Mouse (Mus musculus) cerebellum, postnatal 4 days (tissue): ENCODE results near the gene Chek2.
"Not testable (repeated sequence)": the region's sequence is repeated elsewhere in the genome, so short reads cannot be mapped to it uniquely, and the experiment has no call there.

ENCODE experiments used
- DNase-seq, 2 experiments: peaks; one replicate each; pipeline ENCODE4 v3.0.0; 2022; ENCODE audit warnings: low spot score in 2 of 2, mixed read lengths in 1 of 2

Chek2 gene

DNA sequence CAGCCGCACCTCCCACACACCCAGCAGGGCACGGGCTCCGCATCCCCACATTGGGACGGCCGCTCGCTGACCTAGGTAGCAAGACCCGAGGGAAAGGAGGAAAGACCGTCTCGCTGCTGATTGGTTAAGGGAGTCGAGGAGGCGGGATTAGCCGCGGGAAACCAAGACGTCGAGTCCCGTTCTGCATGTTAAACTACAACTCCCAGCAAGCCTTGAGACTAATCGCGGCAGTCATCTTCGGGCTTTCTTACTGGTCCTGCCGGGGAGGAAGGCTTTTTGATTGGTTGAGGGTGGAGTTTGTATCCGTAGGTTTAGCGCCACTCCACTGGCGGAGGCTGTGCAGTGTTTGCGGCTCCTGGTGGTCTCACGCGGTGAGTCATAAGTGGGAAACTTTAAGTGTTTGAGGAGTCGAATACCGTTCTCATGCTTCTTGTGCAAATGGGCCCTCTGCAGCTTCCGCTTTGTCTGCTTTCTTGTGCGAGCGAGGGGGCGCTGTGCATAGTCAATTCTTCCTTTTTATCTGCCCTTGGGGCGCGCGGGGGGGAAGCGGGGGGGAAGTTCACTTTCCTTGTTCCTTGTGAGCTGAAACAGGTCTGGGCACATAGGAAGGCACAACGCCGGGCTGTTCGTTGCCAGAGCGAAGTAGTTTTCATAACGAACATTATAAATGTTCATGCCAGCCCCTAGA lies at the start of gene Chek2, which contains the start of gene Hscb:
Gene Chek2, plus strand, starts transcription at position 302 of the 688 bp plus-strand sequence.
Gene Hscb, minus strand, starts transcription at position 100 of the 688 bp plus-strand sequence.
- peak; percentile 92 to 97 for DNase-seq

DNA sequence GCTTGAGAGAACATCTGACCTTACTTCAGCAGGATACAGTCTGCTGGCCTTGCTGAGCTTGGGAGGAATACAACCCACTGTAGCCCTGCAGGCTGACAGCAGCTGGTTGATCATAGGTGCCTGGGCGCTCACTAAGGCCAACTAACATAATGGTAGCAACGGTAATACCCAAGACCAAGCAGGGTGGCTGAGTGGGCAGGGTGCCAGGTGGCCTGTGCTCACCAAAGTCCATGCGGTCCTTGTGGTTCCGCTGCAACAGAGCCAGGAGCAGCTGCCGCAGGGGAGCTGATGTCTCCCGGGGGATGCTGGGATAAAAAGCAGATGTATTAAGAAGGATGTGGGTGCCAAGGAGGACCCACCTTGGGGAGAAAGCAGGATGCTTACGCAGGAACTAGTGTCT lies 45.4 kb upstream of the Chek2 start:
- DNase-seq = no peak

DNA sequence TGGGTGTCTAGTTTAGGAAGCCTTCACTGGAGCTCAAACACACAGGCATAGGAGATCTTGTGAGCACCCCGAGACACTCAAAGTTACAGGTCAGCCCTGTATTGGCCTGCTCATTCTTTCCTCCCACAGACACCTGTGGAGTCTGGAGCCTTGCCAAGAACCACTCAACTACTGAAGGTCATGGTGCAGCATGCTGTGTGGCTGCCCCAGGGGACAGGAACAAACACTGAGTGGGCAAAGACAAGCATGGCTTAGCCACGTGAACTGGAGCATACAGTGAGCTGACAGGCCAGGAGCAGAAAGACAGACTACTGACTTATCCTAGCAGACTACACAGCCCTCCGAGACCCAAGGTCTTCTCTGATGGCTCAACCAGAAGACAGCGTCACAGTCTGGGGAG lies 42.1 kb upstream of the Chek2 start:
- no peak for DNase-seq

DNA sequence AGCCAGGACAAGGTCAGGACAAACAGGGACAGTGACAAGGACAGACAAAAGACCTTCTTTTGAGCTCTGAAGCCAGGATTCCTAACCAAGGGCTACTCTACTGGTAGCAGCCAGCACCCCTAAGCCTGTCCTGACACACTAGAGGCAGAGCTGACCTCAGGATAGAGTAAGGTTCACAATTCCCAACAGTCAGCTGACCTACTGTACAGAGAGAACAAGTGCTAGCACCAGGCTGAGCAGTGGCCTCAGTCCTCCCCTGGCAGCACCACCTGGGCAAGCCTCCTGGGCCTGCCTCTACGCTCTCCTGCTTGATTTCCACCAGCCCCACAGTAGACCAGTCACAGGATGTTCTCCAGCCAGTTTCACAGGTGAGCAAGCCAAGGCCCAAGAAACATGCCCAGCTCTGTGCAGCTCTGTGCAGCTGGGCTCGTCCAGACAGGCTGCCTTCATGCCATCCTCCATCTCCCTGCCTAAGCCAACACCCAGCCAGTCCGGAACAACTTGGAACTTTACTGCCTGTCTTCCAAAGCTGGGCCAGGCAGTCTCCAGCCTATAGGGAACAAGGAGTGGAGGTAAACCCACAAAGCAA lies 38.6 kb upstream of the Chek2 start:
- DNase-seq = no peak

DNA sequence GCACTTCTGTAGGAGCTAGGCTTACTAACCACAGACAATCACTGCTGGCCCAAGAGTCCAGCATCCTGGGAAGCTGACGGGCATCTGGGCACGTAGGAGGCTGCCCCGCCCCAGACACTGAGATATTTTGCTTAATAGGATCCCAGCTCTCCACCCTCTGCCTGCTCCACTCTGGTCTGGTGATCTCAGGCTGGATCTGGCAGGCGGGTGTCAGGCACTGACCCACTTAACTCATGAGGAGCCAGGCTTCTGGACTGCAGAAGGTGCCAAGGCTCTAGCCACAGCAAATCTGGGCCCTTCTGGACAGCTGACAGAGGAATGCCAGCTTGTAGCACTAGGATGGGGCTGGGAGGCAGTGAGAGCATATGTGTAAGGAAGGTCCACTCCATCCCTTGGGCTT lies 37.6 kb upstream of the Chek2 start:
- no peak for DNase-seq

DNA sequence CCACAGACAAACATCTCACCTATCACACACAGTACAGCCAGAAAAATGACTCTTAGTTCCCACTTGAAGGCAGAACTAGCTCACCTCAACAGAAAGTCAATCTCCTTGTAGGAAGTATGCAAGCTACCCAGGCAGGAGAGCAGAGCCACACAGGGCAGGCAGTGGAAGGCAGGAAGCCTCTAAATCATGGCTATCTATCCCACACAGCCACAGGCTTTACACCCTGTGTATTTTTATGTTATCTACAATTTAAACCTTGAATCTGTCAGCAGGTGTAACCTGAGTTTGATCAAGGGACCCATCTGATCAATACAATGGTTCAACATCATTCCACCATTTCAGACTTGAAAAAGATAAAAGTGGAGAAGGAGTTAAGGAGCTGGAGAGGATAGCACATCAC lies 37.0 kb upstream of the Chek2 start:
- no peak for DNase-seq

DNA sequence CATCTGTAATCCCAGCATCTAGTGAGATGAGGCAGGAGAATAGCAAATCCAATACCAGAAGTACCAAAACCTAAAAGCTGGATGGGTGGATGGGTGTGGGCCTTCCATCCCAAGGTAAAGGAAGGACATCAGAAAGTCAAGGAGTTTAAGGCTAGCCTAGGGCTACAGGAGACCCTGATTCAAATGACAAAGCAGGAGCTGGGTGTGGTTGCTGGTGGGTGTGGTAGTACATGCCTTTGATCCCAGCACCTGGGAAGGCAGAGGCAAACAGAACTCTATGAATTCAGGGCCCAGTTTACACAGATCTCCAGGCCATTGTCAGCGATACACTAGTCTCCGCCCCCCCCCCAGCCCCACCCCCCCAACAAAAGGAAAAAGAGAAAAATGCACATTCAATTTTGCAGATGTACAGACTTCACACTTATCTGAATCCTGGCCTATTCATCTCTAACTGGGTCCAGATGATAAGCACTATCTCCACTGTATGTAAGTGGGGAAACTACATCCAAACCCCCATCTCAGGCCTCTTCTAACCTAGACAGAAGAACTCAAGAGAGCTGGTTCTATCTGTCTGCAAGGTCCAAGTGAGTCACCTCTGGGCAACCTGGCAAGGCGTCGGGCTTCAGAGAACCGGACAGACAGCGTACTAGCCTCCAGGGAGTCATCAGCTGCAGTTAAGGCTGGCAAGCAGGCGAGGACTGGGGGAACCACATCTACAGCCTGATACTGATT lies 35.6 kb upstream of the Chek2 start:
- DNase-seq = no peak

DNA sequence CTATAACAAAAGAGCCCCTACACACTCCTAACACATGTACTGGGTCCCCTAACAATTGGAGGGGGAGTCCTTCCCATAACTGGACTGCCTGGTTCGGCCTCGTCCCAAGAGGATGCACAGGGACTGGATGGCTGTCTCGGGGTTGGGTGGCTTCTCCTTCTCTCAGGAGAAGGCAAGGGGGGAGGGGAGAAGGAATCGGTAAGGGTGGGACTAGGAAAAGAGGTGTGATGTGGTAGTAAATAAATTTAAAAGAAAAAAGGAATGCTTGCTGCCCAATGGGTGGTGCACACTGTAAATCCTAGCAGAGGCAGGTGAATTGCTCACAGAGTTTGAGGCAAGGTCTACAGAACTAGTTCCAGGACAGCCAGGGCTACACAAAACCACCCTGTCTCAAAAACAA lies 33.6 kb upstream of the Chek2 start:
- DNase-seq = no peak

DNA sequence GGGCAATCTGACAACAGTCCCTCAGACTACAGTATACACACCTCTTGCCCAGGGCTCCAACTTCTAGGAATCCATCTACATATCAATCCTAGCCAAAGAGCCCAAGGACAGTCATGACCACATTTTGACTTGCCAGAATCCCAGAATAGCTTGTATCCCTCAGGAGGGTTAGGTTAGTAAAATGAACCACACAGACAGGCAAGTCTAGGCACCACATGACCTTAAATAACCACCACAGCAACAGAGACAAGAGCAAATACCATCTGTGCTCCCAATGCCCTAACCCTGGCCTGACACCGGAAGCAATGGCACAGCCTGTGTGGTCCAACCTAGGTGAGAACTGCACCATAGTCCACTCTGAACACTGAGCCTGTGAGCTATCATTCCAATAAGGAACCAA lies 33.1 kb upstream of the Chek2 start:
- DNase-seq = no peak

DNA sequence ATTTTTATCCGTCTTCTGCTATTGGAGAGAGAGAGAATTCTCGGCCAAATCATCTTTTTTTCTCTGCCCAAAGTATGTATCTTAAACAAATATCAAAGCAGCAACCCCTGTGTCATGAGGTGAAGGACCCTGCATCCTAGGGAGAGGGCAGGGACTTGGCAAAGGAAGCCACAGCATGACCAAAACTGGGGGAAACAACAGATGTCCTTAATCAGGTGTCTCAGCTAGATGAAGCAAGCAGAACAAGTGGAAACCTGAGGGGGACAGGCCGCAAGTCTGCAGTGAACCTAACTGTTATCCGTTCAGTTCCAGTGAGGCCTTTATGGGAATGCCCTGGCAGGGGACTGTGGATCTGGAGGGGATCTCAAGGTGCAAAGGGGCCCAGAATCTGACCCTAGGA lies 32.3 kb upstream of the Chek2 start:
- no peak for DNase-seq

DNA sequence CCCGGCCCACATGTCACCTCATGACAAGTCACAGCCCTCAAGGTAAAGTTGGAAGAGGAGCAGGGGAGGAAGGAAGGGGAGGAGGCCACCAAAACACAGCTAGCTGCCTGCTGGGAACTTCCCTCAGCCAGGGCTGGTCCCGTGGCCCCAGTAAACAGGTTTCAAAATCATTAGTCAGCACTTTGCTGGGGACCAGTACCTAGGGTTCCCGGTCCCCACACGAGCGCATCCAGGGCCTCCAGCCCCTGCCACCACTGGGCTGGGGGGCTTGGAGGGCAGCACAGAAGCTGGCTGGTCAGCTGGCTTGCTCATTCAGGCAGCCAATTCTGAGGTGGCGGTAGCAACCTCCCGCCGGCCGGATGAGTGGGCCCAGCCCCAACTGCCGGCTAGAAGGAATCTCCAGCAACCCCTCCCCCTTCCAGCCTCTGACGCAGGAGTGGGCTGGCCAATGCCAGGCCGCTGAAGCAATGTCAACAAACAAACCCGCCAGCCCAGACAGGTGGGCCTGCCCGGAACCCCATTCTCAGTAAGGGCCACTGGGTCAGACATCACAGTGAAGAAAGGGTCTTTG lies 31.6 kb upstream of the Chek2 start:
- DNase-seq = peak; percentile 48 to 73

DNA sequence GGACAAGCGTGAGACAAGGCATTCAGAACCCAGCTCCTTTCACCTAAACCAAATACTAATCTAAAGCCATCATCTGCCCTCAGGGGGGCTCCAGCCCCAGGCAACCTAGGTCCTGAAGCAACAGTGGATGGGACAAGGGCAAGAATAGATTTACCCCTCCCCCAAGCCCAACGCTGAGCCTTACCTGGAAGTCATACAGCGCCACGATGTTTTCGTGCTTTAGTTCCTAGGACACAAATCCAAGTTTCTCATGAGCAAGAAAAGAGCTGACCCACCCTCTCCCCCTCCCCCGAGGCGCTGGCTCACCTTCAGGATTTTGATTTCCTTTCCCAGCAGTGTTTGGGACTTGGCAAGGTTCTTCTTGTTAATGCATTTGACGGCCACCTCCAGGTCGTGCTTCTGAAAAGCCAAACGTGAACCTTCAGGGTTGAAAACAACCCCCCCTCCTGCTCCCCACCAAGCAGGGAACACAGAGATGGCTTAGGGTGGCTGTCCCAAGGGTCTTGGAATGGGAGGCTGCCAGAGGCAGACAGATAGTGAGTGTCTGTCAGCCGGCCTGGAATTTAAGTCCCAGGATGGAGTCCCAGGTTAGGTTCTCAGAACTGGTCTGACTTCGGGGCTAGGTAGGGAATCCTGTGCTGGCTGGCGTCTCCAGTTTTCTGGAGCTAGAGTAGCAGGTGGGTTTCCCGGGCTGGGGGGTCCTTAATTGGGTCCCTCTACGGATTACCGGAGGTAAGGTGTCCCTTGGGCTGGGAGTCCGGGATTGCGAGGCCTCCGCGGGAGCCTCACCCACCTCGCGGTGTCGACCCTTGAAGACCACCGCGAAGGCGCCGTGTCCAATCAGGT lies 30.7 kb upstream of the Chek2 start:
- no peak for DNase-seq

DNA sequence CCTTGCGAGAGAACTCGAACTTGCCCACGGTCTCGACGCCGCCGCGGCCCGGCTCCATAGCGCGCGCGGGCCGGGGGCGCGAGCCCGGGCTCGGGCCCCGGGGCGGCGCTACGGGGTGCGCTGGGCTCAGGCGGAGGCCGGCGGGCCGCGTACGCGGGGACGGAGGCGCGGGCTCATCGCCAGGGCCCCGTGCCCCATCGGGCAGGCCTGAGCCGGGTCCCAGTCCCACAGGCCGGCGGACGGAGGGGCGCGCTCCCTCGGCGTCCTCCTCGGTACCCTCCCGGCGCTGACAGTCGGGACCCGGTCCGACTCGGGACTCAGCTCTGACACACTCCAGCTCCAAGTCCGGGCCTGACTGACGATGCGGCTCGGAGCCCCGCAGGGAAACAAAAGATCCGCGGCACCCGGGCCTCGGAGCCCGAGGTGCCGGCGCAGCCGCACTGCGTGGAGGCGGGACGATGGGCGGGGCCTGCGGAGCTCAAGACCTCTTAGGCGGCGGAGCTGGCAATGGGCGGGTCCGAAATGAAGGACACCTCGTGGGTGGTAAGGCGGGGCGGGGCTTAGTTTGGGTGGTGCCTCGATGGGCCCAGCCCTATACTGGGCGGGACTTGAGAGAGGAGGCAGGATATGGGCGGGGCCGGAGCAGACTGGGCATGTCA lies 30.0 kb upstream of the Chek2 start, which contains the start of gene Ulk1:
Gene Ulk1, minus strand, starts transcription at position 431 of the 659 bp plus-strand sequence.
- DNase-seq = peak; percentile 98 to 99

DNA sequence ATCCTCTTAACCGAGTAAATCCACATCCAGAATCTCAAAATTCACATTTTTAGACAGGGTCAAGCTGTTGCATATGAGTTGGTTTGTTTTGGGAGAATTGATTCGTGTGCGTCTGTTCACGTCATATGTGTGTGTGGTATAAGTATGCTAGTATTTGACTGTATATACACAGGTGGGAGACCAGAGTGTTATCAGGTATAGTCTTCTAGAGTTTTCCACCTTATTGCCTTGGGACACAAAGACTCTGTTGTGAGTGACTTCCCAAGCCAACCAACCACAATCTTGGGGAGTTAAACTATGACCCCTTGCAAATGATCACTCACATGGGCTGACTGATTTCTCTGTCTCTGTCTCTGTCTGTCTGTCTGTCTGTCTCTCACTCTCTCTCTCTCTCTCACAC lies 15.4 kb upstream of the Chek2 start:
- DNase-seq = no peak

DNA sequence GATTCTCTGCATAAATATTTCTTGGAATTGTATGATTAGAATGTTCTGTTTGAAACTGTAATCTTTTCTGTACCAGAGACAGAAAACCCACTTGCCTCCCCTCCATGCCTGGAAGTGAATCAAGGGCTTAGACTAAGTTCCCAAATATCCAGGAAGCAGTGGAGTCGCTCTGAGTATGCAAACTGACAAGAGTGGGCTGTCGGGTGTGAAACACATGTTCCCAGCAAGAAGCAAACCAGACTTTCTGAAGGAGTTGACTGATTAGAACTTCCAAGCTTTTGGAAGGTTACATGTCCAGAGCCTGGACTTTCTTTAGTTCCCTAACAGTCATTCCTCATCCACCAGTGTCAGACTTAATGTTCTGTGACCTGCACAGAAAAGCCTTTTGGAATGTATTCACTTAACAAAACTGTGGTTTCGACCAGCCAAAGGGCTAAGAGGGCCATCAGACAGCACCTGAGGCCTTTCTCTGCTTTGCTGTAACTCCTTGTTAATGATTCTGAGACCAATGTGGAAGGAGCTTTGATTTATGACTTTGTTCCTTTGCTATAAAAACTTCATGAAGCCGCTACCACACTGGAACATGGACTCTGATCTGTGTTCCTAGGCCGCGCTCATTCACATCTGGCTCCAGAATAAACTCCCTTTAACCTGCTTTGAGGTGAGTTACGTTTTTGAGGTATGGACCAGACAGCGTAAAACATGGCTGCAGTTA lies 12.8 kb upstream of the Chek2 start:
- no peak for DNase-seq

DNA sequence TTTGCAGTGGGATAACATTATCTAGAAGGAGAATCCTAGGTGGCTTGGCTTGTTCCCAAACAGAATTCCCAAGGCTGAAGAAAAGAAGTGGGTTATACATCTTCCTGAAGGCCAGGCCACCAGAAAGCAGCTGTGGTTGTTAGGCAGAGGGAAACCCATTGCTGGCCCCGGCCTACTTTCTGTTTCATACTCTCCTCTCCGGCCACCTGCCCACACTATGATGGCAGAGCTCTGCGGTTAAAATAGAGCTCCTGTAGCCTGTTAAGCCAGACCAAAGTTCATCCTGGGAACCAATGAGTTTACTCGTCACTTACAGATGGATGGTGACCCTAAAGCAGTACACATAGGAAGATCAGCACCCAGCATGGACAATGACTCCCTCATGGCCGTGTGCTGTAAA lies 12.2 kb upstream of the Chek2 start:
- DNase-seq = no peak

DNA sequence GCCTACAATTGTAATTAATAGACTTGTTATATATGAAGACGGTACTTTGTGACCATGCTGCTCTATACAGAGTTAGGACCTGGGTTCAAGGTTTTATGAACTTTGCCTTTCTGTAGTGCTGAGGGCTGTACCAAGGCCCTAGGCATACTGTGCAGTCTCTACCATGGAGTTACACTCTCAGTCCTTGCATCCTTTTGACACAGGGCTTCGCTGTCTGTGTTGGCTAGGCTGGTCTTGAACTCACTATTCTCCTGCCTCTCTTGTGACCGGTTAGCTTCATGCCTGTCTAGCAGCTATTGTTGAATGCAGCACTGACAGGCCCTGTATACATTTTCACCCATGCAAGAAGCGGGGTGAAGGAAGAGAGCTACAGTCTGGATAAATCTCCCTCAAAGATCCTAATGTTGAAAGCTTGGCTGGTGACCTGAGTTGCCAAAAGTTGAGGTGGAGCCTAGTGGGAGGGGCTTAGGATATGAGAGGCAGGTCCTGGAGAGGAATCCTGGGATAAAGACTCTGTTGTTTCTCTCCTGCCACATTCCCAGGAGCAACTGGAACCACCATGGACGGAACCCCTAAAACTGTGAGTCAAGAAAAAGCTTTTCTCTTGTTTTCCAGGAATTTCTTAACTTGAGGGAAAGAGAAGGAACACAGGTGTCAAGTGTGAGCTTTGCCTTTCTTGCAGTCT lies 8.6 kb upstream of the Chek2 start:
- no peak for DNase-seq

DNA sequence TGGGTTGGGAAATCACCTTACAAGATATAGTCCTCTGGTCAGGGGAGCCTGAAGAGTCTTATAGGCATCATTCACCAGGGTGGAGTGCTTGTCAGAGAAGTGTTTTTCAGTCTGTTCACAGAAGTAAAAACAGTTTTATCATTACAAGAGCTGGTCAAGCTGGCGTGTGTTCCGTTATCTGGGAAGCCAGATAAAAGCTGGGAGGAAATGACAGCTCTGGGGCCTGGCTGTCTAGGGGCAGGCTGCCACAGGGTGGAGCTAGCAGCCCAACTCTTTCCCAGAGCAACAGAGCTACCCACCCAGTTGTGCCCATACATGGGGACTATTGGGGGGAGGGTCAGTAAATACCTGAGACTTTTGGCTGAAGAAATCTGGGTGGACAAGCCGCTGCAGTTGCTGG lies 3.8 kb upstream of the Chek2 start:
- peak in 1 of 2 experiments; percentile 50 for DNase-seq

DNA sequence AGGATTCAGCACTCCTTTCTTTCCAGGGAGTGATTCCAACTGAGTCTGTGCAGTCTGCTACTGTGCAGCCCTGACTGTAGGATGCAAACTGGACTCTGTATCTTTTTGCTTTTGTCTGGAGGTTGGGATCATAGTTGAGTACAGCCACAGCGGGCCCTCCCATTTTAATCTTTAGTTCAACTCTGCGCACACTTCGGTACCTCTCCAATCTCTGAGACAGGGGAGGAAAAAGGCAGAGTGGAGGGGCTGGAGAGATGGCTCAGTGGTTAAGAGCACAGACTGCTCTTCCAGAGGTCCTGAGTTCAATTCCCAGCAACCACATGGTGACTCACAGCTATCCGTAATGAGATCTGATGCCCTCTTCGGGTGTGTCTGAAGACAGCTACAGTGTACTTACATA lies 1.8 kb upstream of the Chek2 start:
- not testable (repeated sequence) for DNase-seq
